ENCODE assay signal across 8 mouse cellular contexts in genomic region chrX:36598861-36599344, GRCm38 (mm10). TPM values are rescaled to one million over a fixed set of nuclear protein-coding genes. Genes with fewer than 3 reads are reported as not detected.
A peak's percentile ranks its signal among the peaks of the same experiment; 100 is the strongest.
DNase-seq lines count a peak whose midpoint lies in the region; ATAC-seq and TF ChIP-seq lines count a peak whose summit lies in the region.

No protein-coding gene starts in this region.

- TF ChIP-seq CTCF in left cerebral cortex, adult 2 months (IDR thresholded peaks at IDR 0.05), result no peak
- no peak for TF ChIP-seq CTCF in midbrain, postnatal 0 days (IDR thresholded peaks at IDR 0.05)

- no peaks in the 10 kb centered on the region for H3K27me3 ChIP-seq in embryonic facial prominence, embryonic 15.5 days
- no peaks in the 10 kb centered on the region for H3K27me3 ChIP-seq in hindbrain, embryonic 14.5 days (ENCODE audit: control insufficient read depth, insufficient read depth, low read length)
- H3K27me3 ChIP-seq in midbrain, postnatal 0 days (ENCODE audit: insufficient read depth, low read length), result no peaks in the 10 kb centered on the region

- H3K4me3 ChIP-seq in left cerebral cortex, adult 2 months, result peak overlapping the region; percentile 66
- peak overlapping the region; percentile 62 for H3K4me3 ChIP-seq in embryonic facial prominence, embryonic 15.5 days (replicated peaks)
- H3K4me3 ChIP-seq in hindbrain, embryonic 14.5 days (replicated peaks; ENCODE audit: low read length), result peak overlapping the region; percentile 61
- peak overlapping the region; percentile 63 for H3K4me3 ChIP-seq in midbrain, postnatal 0 days (ENCODE audit: low read depth, low read length)

- DNase-seq in left cerebral cortex, adult 2 months (ENCODE audit: extremely low spot score in 1 of 2, low spot score in 2 of 2), result peak; percentile 19 to 20
- DNase-seq in left cerebral cortex, adult 11 months (ENCODE audit: low spot score), result no peak
- peak; percentile 23 for DNase-seq in adrenal gland, postnatal 14 days
- DNase-seq in hindbrain, embryonic 14.5 days (ENCODE audit: low spot score), result no peak
- DNase-seq in liver, result peak; percentile 27
- peak; percentile 16 for DNase-seq in midbrain, postnatal 0 days (ENCODE audit: low spot score)
- peak; percentile 9 for DNase-seq in thymus, postnatal 25 days

- no peaks in the 10 kb centered on the region for H3K36me3 ChIP-seq in embryonic facial prominence, embryonic 15.5 days
- H3K36me3 ChIP-seq in hindbrain, embryonic 14.5 days (replicated peaks; ENCODE audit: control insufficient read depth, insufficient read depth), result peaks cover 16% of the 10 kb centered on the region
- no peaks in the 10 kb centered on the region for H3K36me3 ChIP-seq in midbrain, postnatal 0 days (ENCODE audit: insufficient read depth, low read length)

- peak; percentile 49; the same call in 1 of the 2 replicates for ATAC-seq in embryonic facial prominence, embryonic 15.5 days (ENCODE audit: insufficient number of reproducible peaks, low FRiP score, low TSS enrichment, low read depth)
- ATAC-seq in hindbrain, embryonic 14.5 days (ENCODE audit: low FRiP score), result peak; percentile 73
- peak; percentile 70 for ATAC-seq in midbrain, postnatal 0 days (ENCODE audit: low FRiP score)

- intact Hi-C loops in left cerebral cortex, adult 2 months (cut with DNase I), result no loop called here

- peaks cover 3% of the 10 kb centered on the region; the same call in 1 of the 2 replicates for H3K4me1 ChIP-seq in embryonic facial prominence, embryonic 15.5 days
- peaks cover 16% of the 10 kb centered on the region for H3K4me1 ChIP-seq in hindbrain, embryonic 14.5 days (replicated peaks; ENCODE audit: control insufficient read depth, insufficient read depth, low read length)
- H3K4me1 ChIP-seq in midbrain, postnatal 0 days (ENCODE audit: insufficient read depth, low read length), result no peaks in the 10 kb centered on the region

- H3K4me2 ChIP-seq in embryonic facial prominence, embryonic 15.5 days (replicated peaks), result peak overlapping the region; percentile 49
- peak overlapping the region; percentile 69 for H3K4me2 ChIP-seq in hindbrain, embryonic 14.5 days (replicated peaks)
- peak overlapping the region; percentile 49 for H3K4me2 ChIP-seq in midbrain, postnatal 0 days (ENCODE audit: low read depth, low read length, poor library complexity, severe bottlenecking)

- peak overlapping the region; percentile 85 for H3K27ac ChIP-seq in left cerebral cortex, adult 2 months
- peak overlapping the region; percentile 88 for H3K27ac ChIP-seq in embryonic facial prominence, embryonic 15.5 days (replicated peaks)
- peak overlapping the region; percentile 88 for H3K27ac ChIP-seq in hindbrain, embryonic 14.5 days
- peak overlapping the region; percentile 88 for H3K27ac ChIP-seq in midbrain, postnatal 0 days (ENCODE audit: low read depth, low read length)

- H3K9me3 ChIP-seq in embryonic facial prominence, embryonic 15.5 days (replicated peaks), result no peaks in the 10 kb centered on the region
- H3K9me3 ChIP-seq in hindbrain, embryonic 14.5 days (ENCODE audit: control insufficient read depth, low read length), result no peaks in the 10 kb centered on the region
- H3K9me3 ChIP-seq in midbrain, postnatal 0 days (ENCODE audit: low read length), result no peaks in the 10 kb centered on the region

- 31% methylated on average over 14 of the region's 14 CpGs for WGBS in embryonic facial prominence, embryonic 15.5 days
- 26% methylated on average over 13 of the region's 14 CpGs for WGBS in hindbrain, embryonic 14.5 days
- 26% methylated on average over 14 of the region's 14 CpGs for WGBS in midbrain, postnatal 0 days

- peak overlapping the region; percentile 60 for H3K9ac ChIP-seq in embryonic facial prominence, embryonic 15.5 days
- H3K9ac ChIP-seq in hindbrain, embryonic 14.5 days, result peak overlapping the region; percentile 89
- peak overlapping the region; percentile 81 for H3K9ac ChIP-seq in midbrain, postnatal 0 days (replicated peaks; ENCODE audit: low read length, poor library complexity, severe bottlenecking)

RNA-seq across cellular contexts. Expression of gene Pgrmc1, which starts 0.9 kb away (rescaled TPM):
- 100 to 1,000 TPM; 281 to 282 TPM for total RNA-seq in left cerebral cortex, adult 2 months (2021)
- total RNA-seq in adrenal gland, postnatal 14 days (2021), result 258 and 317 TPM in 2 replicates
- 292 and 321 TPM in 2 replicates for polyA plus RNA-seq in embryonic facial prominence, embryonic 15.5 days (2015; fragmentation: Nextera tagmentation; extraction: Ambion mirVana)
- 615 and 669 TPM in 2 replicates for polyA plus RNA-seq in hindbrain, embryonic 14.5 days (2014; fragmentation: Nextera tagmentation; extraction: Ambion mirVana)
- 521 and 534 TPM in 2 replicates for total RNA-seq in midbrain, postnatal 0 days (2014; rRNA removed)
- polyA plus RNA-seq in midbrain, postnatal 0 days (2015; fragmentation: Nextera tagmentation; extraction: Ambion mirVana), result 763 and 773 TPM in 2 replicates

RNA-seq across cellular contexts. Expression of gene Akap17b, which starts 46.3 kb away (rescaled TPM):
- total RNA-seq in left cerebral cortex, adult 2 months (2021), result 10 to 100 TPM; 12.3 to 13.1 TPM
- total RNA-seq in adrenal gland, postnatal 14 days (2021), result 4.7 and 5.6 TPM in 2 replicates
- polyA plus RNA-seq in embryonic facial prominence, embryonic 15.5 days (2015; fragmentation: Nextera tagmentation; extraction: Ambion mirVana), result 2.5 and 2.9 TPM in 2 replicates
- polyA plus RNA-seq in hindbrain, embryonic 14.5 days (2014; fragmentation: Nextera tagmentation; extraction: Ambion mirVana), result 6.6 and 6.8 TPM in 2 replicates
- total RNA-seq in midbrain, postnatal 0 days (2014; rRNA removed), result 9.8 TPM in 2 replicates
- polyA plus RNA-seq in midbrain, postnatal 0 days (2015; fragmentation: Nextera tagmentation; extraction: Ambion mirVana), result 4.9 and 5.3 TPM in 2 replicates

Comparison
In these comparisons a context has a peak if more than half of its experiments do, and no peak if none do; other contexts are left out.
1. DNase-seq: peak in left cerebral cortex, adult 2 months (2 of 2), adrenal gland, postnatal 14 days (single experiment), liver (single experiment), midbrain, postnatal 0 days (single experiment) and thymus, postnatal 25 days (single experiment); none in left cerebral cortex, adult 11 months (single experiment) and hindbrain, embryonic 14.5 days (single experiment).
2. Peak in every context shown above with its lines, with median percentiles within 50 percentile points of each other: H3K27ac ChIP-seq, H3K4me3 ChIP-seq, ATAC-seq, H3K4me2 ChIP-seq and H3K9ac ChIP-seq.